Mouse (Mus musculus): Measurements from ENCODE around the gene Zglp1.

GRCm38 (mm10) chr9:21028560-21029110 is 38.3 kb downstream of the Zglp1 start:
- TF ChIP-seq POLR2A (IDR thresholded peaks at IDR 0.05; ENCODE audit: low read depth, low read length) (no peak), CTCF (IDR thresholded peaks at IDR 0.05; ENCODE audit: borderline replicate concordance, insufficient read depth, low read length) (no peak)
